Mouse (Mus musculus) lung, postnatal 4 days (tissue): ENCODE measurements around the gene Acp2.

ENCODE experiments used
- DNase-seq, 2 experiments: peaks; one replicate each; pipeline ENCODE4 v3.0.0; 2021

Gene Acp2

GRCm38 (mm10) chr2:91256256-91257125 lies 53.8 kb downstream of the Acp2 start:
- DNase-seq, result peak; percentile 73 to 81

- peak; percentile 60 to 79 for DNase-seq
These were observed 54.7 kb downstream of the Acp2 start for GRCm38 (mm10) chr2:91257126-91257980.

GRCm38 (mm10) chr2:91258054-91258453 lies 55.4 kb downstream of the Acp2 start:
- peak in 1 of 2 experiments; percentile 52 for DNase-seq

GRCm38 (mm10) chr2:91258830-91259229 lies 56.1 kb downstream of the Acp2 start:
- DNase-seq, result no peak

- DNase-seq, result no peak
These were observed 56.8 kb downstream of the Acp2 start for GRCm38 (mm10) chr2:91259493-91259892.
